Mouse (Mus musculus) large intestine, adult 2 months (tissue): ENCODE data around the gene Asb1. TPM values are rescaled to one million over a fixed set of nuclear protein-coding genes. Genes with fewer than 3 reads are reported as not detected.
A peak's percentile ranks its signal among the peaks of the same experiment; 100 is the strongest.

Experiments
- DNase-seq: peaks from one replicate; pipeline ENCODE4 v3.0.0-alpha.2; 2012; ENCODE audit warnings: low read depth, low spot score
- WGBS: fragments of 180-500 bp; shearing (Covaris S2); methylation state at CpG from one replicate; pipeline ENCODE4 v1.1.7; 2018; 5-methylcytosine and 5-hydroxymethylcytosine counted together
- polyA plus RNA-seq: library from polyadenylated mRNA; depleted of rRNA; stranded (reverse); fragments of >200 nt; gene quantifications from 2 replicates; pipeline ENCODE4 v1.2.3, GENCODE M21; 2012

The Asb1 gene
- polyA plus RNA-seq, 1 experiment = 2.0 TPM

GRCm38 (mm10) chr1:91541042-91541592 lies 773 bp downstream of the Asb1 start:
- WGBS = 21% methylated on average over 15 of the region's 15 CpGs
- no peak for DNase-seq

DNA sequence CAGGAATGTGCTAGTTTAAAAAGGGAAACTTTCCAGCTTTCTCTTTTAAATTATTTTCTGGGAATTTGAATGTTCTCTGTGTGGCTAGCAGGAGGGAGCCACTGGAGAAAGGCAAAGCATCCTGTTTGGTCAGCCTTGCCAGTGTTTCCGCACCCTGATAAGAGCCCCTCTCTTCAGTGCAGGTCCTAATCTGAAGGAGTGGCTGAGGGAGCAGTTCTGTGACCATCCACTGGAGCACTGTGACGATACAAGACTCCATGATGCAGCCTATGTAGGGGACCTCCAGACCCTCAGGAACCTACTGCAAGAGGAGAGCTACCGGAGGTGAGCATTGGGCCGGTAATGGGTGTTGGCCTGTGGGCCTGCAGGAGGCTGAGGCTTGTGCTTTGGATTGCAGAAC lies 3.6 kb downstream of the Asb1 start:
- 94% methylated on average over 4 of the region's 4 CpGs for WGBS
- no peak for DNase-seq

DNA sequence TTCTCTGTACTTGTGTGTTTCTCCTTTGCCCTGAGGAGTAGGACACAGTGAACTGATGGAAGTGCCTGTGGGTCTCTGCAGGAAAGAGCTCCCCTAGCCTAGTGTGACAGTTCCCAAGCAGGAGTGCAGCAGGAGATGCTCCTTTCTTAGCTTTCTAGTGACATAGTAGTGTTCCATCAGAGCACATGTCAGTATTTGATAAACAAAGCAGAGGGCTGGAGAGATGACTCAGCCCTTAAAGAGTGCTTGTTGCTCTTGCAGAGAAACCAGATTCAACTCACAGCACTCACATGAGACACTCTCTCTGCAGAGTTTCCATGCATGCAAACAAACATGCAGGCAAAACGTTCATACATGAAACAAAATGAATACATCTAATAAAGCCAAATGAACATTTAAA lies 4.9 kb downstream of the Asb1 start:
- 59% methylated on average over 1 of the region's 1 CpGs for WGBS
- DNase-seq = no peak

DNA sequence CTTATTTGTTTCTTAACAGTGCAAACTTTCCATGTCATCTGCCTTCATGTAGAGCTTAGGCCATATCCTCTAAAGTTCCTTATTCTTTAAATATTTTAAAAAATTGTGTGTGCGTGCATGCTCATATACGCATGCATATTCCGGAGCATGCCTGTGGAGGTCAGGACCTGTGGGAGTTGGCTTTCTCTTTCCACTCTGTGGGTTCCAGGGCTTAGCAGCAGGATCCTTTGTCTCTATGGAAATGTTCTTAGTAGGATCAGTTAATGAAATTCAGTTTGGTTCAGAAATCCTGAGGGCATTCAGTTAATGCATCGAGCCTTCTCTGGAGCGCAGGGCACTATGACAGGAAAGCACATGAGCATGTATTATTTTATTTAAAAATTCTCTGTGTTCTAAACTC lies 7.2 kb downstream of the Asb1 start:
- DNase-seq = no peak
- WGBS = 98% methylated on average over 5 of the region's 5 CpGs

DNA sequence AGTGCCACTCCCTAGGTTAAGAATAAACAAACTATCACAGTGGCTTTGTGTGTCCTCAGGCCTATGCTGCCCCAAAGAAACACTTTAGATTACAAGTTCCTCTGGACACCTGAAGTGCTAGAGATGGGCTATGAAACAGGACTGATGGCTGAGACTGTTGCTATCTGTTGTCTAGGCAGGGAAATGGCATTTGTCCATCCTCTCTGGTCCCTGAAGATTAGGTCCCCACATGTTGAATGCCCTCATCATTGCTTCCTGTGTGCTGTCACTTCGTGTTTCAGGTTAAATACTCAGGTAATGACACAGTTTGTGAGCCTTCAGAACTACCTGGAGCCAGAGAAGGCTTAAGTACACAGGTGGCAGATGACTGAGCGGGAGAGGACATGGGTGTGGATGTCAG lies 8.7 kb downstream of the Asb1 start:
- WGBS = 49% methylated on average over 2 of the region's 2 CpGs
- no peak for DNase-seq

GRCm38 (mm10) chr1:91557099-91557498 lies 16.8 kb downstream of the Asb1 start:
- WGBS = 79% methylated on average over 2 of the region's 2 CpGs
- no peak for DNase-seq

GRCm38 (mm10) chr1:91561226-91561625 lies 20.9 kb downstream of the Asb1 start:
- DNase-seq = no peak
- WGBS = 63% methylated on average over 6 of the region's 6 CpGs

DNA sequence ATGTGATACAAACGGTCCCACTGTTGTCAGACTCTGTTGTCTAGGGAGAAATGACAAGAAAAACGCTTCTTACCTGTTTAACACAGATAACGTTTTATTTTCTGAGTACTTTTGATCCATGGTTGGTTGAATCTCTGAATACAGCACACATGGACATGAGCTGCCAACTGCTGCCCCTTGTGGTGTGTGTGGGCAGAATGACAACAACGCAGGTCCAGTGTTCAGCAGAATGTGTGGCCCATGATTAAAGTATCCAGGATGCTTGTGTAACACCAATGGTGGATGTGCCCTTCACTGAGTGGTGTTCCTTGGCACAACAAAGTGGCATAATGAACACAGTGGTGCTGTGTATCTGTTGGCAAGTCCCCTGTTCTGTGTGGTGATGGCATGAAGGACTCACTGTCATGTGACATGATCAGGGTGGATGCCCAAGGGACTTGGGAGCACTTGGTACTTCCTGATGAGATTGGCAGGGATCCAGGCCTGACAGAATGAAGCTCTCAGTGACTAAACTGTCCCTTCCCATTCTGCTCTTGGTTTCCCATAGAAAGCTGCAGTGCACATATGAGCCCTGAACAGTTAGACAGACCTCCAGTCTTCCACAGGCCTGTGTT lies 22.7 kb downstream of the Asb1 start:
- WGBS = 84% methylated on average over 4 of the region's 4 CpGs

GRCm38 (mm10) chr1:91564004-91564403 lies 23.7 kb downstream of the Asb1 start:
- WGBS = 74% methylated on average over 3 of the region's 3 CpGs
- DNase-seq = no peak

More for the DNA sequence above, 22.7 kb downstream of the Asb1 start:
- DNase-seq = no peak

DNA sequence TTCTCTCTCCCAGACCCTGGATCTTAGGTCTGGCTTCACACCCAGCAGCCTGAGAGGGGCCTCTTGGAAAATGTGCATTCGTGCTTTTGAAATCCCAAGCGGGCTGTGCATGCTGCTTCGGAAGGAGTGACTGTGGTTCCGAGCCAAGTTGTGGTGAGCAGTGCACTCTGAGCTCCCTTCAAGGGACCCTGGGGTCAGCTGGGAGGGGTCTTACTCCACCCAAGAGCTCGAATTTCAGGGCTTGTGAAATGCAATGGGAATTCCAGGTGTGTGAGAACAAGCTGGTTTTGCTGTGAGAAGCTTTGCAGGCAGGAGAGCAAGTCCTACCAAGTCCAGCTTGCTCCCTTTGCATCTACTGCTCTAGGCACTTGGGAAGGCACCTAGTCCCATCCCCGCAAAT lies 24.3 kb downstream of the Asb1 start:
- 67% methylated on average over 6 of the region's 6 CpGs for WGBS
- DNase-seq = no peak

GRCm38 (mm10) chr1:91567269-91567668 lies 26.9 kb downstream of the Asb1 start:
- WGBS = 78% methylated on average over 2 of the region's 2 CpGs
- DNase-seq = no peak

- no peak for DNase-seq
- 69% methylated on average over 10 of the region's 10 CpGs for WGBS
These were observed 32.1 kb downstream of the Asb1 start for GRCm38 (mm10) chr1:91572458-91572857.

GRCm38 (mm10) chr1:91574208-91574607 lies 33.9 kb downstream of the Asb1 start:
- no peak for DNase-seq
- WGBS = 66% methylated on average over 3 of the region's 3 CpGs

GRCm38 (mm10) chr1:91577883-91578517 lies 37.7 kb downstream of the Asb1 start:
- peak; percentile 50 for DNase-seq
- 14% methylated on average over 7 of the region's 7 CpGs for WGBS

- no peak for DNase-seq
- WGBS = 65% methylated on average over 2 of the region's 2 CpGs
These were observed 40.2 kb downstream of the Asb1 start for GRCm38 (mm10) chr1:91580503-91580902.

- 71% methylated on average over 2 of the region's 2 CpGs for WGBS
These were observed 40.9 kb downstream of the Asb1 start for GRCm38 (mm10) chr1:91581206-91581605.

DNA sequence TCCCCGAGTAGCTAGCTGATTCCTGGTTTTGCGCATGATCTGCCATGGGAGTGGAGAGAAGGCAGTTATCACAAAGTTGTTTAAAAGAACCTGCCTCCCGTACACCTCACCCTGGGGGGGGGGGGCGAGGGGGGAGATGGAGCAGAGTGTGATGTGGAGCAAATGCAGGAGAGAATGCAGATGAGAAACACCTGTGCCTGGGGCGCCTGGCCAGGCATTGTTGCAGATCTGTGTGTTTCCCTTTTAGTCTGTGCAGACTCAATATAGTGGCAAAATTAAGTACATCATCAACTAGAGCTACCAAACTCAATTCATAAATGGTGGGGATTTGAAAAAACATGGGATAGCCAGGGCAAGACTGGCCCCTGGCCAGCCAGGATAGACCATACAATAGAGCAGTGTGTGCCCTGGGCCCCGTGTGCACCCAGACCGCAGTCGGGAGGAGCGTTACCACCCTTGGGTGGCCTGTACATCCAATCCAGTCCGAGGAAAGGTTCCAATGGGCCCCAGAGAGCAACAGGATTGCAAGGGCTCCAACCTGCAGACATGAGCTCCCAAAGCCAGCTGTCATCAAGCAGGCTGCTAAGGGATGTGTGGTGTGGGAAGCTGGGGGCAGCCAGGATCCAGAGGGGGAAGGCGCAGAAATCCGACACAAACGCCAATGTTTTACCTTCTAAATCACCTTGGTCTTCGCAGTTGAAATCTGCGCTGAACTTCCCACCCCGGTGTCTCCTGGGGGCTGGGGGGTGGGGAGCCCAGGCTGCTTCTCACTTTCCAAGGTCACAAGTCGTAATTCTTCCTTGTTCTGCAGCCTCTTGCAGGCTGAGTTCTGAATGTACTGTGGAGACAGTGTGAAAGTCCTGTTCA lies 44.9 kb downstream of the Asb1 start:
- WGBS = 74% methylated on average over 17 of the region's 17 CpGs
- DNase-seq = no peak

More at GRCm38 (mm10) chr1:91581206-91581605, 40.9 kb downstream of the Asb1 start:
- DNase-seq = no peak

GRCm38 (mm10) chr1:91589738-91590137 lies 49.4 kb downstream of the Asb1 start:
- DNase-seq = no peak
- 54% methylated on average over 6 of the region's 6 CpGs for WGBS

GRCm38 (mm10) chr1:91595521-91596020 lies 55.2 kb downstream of the Asb1 start:
- 88% methylated on average over 9 of the region's 9 CpGs for WGBS
- DNase-seq = no peak

DNA sequence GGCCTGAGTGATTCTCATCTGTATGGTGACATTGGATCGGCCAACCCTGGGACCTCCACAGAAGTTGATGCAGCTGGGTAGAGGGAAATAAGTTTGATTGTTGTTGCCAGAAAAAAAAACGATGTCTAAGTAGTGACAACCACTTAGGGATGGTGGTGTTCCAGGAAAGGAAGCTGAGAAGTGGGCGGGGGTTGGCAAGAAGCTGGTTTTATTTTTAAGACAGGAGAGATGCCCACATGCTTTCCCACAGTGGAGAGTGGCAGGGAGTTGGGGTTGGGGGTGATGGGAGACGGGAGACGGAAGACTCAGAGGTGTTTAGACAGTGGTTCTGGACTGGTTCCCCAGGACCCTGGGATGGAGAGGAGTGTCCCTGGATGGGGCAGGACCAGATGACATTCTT lies 57.3 kb downstream of the Asb1 start:
- DNase-seq = no peak
- 82% methylated on average over 5 of the region's 5 CpGs for WGBS
